Mouse (Mus musculus) cerebellum, postnatal 14 days (tissue): ENCODE measurements around the gene Enpep.

Experiments used
- DNase-seq, 2 experiments: peaks; one replicate each; pipeline ENCODE4 v3.0.0; 2021; ENCODE audit warnings: mixed read lengths in 2 of 2

Gene Enpep

DNA sequence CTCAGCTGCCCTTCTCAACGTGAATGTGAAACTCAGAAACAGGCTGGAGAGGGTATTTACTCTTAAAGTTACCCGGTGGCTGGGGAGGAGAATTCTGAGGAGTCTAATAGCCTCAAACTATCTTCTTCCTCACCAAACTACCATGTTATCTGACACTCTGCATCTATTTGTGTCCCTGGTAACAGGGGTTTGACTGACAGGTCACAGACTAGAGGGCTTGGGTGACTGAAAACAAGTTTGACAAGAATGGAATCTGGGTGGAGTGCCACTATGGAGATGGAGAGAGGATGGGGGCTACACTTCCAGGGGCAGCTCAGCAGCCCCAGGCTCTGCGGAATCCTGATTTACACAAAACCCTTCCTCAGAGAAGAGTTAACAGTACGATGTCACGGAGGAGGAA lies 105.2 kb downstream of the Enpep start:
- DNase-seq, result no peak

DNA sequence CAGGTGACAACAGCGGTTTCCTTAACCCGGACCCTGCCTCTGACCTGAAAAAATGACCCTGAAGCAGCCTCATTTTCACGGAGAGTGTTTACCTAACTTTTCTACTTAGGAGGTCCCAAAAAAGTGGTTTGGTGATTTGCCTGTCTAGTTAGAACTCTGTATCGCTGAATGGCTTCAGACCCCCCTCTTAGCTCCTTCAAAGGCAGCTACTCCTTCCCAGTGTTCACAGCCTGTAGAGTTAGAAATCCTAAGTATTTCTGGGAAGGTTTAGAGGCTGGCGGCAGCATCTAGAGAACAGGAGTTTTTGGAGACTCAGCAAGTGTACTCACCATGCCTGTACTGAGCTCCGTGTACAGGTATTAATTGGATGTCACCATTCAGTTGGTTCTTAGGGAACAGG lies 105.8 kb downstream of the Enpep start:
- DNase-seq, result no peak

DNA sequence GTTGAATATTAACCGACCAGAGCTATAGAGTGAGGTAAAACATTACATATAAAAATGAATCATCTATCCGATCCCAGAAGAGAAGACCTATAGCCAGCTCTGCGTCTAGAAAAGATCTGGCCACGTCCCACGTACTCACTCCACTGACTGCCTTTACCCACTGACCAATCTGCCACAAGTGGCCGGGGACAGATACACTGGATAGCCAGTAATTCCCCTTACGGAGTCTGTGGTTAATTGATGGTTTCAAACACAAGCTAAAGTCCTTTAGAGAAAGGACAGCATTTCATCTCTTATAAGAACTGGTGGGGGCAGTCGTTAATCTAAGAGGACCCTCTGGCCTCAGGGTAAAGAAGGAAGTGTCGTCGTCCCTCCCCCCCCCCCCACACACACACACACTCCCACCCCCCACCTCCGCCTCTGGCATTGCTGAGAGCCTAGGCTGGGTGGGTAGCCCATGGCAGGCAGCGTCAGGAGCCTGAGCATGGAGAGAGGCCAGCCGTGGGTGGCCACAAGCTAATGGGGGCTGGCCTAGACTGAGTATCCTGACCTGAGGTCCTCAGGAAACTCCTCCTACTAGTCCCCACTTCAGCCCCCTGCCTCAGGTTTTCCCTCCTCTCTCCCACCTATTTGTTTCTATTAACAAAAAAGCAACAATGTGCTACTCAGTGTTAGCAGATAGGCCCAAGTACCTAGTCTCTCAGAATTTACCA lies 106.8 kb downstream of the Enpep start:
- DNase-seq, result no peak

DNA sequence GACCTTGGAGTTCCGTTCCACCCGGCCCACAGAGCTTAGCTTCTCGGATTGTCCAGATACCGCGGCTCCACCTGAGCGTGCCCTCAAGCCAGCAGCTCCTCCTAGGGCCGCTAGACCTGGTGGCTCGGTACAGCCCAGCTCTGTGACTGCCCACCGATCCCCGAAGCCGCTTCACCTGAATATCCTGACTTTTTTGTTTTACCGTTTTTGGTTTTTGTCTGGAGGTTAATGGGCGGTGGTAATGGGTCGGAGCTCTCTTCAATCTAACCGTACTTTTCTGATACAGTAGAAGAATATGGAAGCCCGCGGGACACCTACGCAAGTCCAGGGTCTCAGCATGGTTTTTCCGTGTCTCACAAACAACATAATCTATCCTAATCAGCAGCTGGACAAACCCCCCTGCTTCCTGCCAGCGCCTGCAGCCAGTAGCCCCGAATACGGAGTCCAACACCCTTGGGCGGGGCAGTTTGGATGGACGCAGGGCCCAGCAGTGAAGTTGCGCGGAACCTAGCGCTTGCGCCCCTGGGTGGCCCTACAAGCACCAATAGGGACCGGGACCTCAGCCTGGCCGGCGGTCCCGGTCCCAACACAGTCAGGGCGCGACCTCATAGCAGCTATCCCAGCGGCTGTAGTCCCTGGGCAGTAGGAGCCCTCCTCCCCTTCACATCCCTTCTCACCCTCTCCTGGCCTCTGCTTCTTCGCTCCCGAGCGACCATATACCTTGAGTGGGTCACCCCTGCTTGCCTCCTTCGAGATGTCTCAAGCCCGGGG lies 107.5 kb downstream of the Enpep start:
- peak in 1 of 2 experiments; percentile 13 for DNase-seq

DNA sequence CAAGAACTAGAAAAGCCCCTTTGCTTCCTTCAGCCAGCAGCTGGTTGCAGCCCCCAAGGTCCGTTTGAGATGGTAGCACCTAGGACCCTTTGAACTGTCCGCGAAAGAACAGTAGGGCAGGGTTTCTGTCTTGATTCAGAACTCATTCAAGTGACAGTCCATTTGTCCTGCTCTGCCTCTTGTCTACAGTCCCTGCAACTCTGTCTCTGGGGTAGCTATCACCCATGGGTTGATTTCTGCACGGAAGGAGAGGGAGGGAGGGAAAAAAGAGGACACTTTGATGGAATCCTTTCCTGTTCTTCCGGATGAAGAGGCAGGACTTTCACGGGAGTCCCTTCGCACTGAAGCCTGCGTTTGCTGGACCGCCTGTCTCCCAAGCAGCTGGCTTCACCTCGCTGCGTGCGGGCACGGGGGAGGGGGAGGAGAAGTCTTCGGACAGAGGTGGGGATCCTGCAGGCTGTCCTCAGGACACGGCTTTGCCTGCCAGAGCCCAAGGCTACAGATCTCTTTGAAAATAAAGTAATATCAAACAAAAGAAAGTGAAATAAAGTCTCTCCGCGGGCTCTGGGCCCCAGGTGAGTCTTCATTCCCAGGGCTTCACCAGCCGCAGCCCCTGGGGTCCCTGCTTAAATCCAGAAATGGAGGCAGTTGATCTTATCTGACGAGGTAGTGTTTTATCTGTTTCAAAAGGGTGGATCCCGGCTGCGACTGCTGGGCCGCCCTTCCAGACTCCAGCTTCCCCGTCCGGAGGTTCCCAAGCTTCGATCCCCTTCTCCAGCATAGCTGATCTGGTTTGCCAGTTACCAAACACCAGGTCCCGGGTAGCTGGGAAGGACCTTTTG lies 108.3 kb downstream of the Enpep start:
- DNase-seq, result no peak

DNA sequence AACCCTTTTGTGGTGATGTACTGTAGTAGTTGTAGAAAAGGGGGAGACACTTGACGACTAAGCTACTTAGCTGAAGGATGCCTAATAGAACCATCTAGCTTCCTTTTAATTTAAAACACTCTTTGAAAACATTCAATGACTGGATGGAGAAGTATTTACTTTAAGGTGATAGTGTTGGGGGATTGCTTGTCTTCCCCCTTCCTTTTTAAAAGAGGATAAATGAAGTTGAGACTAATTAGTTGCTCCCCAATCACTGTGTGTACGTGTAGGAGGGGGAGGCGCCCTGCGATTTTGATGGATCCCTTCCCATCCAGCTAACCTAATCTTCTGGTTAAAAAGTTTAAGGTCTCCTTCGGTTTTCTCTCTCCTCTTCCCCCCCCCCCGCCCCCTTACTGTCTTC lies 109.1 kb downstream of the Enpep start:
- DNase-seq, result no peak

DNA sequence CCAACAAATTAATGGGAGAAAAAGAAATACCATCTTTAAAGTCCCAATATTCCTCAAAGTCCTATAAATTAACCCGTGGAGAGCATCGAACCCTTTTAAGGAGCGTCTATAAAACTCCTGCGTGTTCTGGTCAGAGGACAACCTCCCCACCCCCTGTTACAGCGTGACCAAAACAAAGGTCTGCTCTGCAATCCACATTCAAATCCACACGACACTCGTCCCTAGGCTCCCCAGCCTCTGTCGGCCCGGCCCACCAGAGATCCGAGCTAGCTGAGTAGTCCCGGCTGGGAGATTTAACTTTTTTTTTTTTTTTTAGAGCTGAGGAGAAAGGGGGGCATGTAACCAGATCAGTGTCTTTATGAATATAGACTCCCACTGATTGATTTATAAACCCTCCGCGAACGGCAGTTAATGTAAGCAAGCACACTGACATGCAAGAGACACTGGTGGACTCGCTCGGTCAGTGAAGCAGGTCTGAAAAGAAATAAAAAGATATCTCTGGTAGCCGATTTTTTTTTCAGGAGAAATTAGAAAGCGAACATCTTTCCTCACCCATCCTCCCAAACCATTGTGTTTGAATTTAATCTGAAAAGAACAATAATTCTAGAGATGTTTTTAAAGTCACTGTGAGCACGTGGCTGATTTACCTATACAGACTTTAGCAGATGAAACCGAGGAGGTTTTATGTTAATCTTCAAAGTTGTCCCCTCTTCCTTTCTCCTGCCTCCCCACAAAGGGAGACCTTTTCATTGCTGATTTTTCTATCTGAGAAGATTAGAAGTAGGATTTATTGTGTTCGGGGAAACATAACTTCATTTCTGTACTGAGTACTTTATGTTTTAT lies 109.9 kb downstream of the Enpep start:
- DNase-seq, result no peak

DNA sequence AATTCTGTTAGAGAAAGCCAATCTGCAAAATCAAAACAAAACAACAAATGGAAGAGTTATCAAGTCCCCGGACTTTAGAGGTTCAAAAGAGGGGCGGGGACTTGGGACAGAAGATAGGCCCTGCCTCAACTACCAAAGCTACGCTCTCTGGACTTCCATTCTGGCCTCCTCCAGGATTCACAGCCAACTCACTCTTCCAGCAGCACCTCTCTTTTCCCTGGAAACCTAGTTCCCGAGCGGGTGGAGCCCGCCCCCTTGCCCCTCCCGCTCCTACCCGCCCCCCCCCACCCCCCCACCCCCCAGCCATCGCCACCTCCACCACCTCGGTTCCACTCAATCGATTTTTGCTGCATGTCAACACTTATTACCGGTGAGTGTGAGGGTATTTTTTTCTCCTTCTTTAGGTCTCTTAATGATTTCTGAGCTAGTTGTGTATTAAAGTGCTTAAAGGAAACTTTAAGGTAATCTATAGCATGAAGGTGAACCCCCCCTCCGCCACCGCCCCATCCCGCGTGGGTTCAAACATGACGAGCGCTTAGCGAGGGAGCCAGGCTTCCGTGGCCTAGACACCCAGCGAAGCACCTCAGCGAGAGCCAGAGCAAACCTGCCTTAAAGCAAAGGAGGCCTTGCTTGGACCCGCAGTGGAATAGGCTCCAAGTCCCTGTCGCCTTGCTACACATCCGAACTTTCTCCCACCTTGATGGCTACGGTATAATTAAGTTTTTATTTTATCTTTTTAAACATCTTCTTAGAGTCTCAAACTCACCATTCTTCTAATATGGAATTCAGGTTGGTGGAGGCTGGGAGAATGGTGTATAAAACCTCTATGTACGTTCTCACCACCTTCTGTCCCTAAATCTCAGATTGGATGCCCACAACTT lies 110.9 kb downstream of the Enpep start:
- DNase-seq, result no peak

DNA sequence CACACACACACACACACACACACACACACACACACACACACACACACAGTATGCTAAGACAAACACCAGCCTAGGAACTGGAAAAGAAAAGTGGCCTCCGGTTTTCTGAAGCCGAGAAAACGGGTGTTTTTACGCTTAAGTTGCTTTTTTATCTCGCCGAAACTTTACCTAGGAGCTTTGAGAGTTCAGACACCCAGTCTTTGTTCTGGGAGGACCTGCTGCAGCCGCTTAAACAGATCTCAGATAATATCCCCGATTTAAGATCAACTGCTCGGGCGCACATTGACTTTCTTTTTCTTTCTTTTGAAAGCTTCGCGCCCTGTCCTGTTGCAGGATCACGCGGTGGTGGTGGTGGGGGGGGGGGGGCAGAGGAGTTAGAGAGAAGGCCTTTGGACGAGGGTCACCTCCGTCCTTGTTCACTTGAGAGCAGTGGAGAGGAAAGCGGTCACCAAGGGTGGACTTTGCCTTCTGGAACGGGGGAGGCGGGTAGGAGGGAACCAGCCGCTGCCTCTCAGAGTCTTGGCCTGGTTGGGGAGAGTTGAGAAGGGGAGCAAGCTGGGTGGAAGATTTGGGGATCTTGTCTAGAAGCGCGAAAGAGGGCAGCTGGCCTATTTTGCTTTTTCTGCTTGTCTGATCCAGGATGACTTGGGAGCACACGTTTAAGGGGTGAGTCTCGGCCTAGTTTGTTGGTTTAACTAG lies 111.7 kb downstream of the Enpep start:
- peak in 1 of 2 experiments; percentile 15 for DNase-seq

DNA sequence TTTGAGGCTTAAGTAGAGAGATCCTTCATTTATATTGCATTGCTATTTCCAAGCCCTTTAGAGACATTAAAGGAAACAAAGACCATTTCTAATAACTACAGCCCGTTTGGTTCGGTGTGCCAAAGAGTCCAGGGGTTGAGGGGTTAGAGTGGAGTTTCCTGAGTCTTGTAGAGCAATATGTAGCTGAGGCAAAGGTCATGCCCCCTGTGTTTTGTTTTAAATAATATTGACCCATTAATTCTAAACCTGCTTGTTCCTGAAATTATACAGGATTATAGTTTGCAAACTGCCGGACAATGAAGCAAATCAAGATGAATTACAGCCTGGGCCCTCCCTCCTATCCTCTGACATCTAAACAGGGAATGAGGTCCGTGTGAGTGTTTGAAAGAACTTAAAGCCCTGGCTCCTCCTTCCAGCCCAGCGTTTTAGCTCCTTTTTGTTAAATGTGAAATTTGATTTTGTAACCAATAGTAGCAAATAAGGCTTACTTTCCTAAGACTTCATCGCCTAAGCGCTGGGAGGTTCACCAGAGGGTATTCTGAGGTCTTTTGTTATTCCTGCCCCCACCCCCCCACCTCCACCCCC lies 112.3 kb downstream of the Enpep start:
- peak in 1 of 2 experiments; percentile 15 for DNase-seq
